Mouse (Mus musculus) MEL (cell line): ENCODE measurements at regions not wholly inside any gene's neighbourhood (a gene's known extent, or its start where the extent isn't known, plus 50 kb on each side); places are given as distances from the start of the nearest gene placed in this dataset.

ENCODE experiments used
- DNase-seq: peaks from one replicate; pipeline ENCODE4 v3.0.0; 2011; ENCODE audit warnings: low read depth, low spot score
- H3K27ac ChIP-seq: 2 replicates; pipeline ENCODE4 v1.5.1; 2012; ENCODE audit warnings: low read depth, mild to moderate bottlenecking, control low read depth, low read length, moderate library complexity; ENCODE audit not compliant: control insufficient read depth
- H3K27me3 ChIP-seq, 2 experiments: fragments of 150-350 bp in 1 of 2; sonication (generic) in 1 of 2; 2 replicates each; pipeline ENCODE4 v1.6.1; 2012; ENCODE audit warnings: low read length in 2 of 2, mild to moderate bottlenecking in 2 of 2, improper control_type of control experiment in 1 of 2, moderate library complexity in 1 of 2; ENCODE audit not compliant: insufficient read depth in 2 of 2, control insufficient read depth in 1 of 2
- H3K36me3 ChIP-seq, 2 experiments: 2 replicates each; pipeline ENCODE4 v1.6.1; 2012 to 2014; ENCODE audit warnings: low read length in 2 of 2, improper control_type of control experiment in 1 of 2, inconsistent platforms in 1 of 2, mild to moderate bottlenecking in 1 of 2; ENCODE audit not compliant: insufficient read depth in 2 of 2, control insufficient read depth in 1 of 2
- H3K4me1 ChIP-seq, 2 experiments: fragments of 150-350 bp in 1 of 2; sonication (generic) in 1 of 2; 2 replicates each; pipeline ENCODE4 v1.6.1; 2012; ENCODE audit warnings: low read length in 2 of 2, improper control_type of control experiment in 1 of 2, mild to moderate bottlenecking in 1 of 2; ENCODE audit not compliant: insufficient read depth in 2 of 2, control insufficient read depth in 1 of 2
- H3K4me3 ChIP-seq, 2 experiments: fragments of 150-350 bp in 1 of 2; sonication (generic) in 1 of 2; 2 replicates each; pipeline ENCODE4 v1.5.1; 2012; ENCODE audit warnings: low read depth in 2 of 2, low read length in 2 of 2, mild to moderate bottlenecking in 2 of 2, moderate library complexity in 2 of 2, control low read depth in 1 of 2, improper control_type of control experiment in 1 of 2; ENCODE audit not compliant: control insufficient read depth in 1 of 2, insufficient read depth in 1 of 2
- H3K79me2 ChIP-seq: 2 replicates; pipeline ENCODE4 v1.6.1; 2012; ENCODE audit warnings: mild to moderate bottlenecking, low read length, moderate library complexity; ENCODE audit not compliant: control insufficient read depth, poor library complexity, insufficient read depth
- H3K9ac ChIP-seq: 2 replicates; pipeline ENCODE4 v1.6.1; 2012; ENCODE audit warnings: low read depth, mild to moderate bottlenecking, control low read depth, low read length, moderate library complexity; ENCODE audit not compliant: control insufficient read depth, poor library complexity, severe bottlenecking
- H3K9me3 ChIP-seq: fragments of 150-350 bp; sonication (generic); replicated peaks from 2 replicates; pipeline ENCODE4 v1.6.1; 2012; ENCODE audit warnings: mild to moderate bottlenecking, low read length, improper control_type of control experiment, moderate library complexity; ENCODE audit not compliant: insufficient read depth
- BHLHE40 ChIP-seq: IDR thresholded peaks from 2 replicates; pipeline ENCODE4 v1.6.1; 2012; ENCODE audit warnings: low read depth, mild to moderate bottlenecking, inconsistent platforms, low read length, improper control_type of control experiment, borderline replicate concordance
- CHD2 ChIP-seq: IDR thresholded peaks from 2 replicates; pipeline ENCODE4 v1.6.1; 2011; ENCODE audit warnings: low read length, improper control_type of control experiment
- ELF1 ChIP-seq: IDR thresholded peaks from 2 replicates; pipeline ENCODE4 v1.6.1; 2014; ENCODE audit warnings: low read depth, mild to moderate bottlenecking, inconsistent platforms, low read length, improper control_type of control experiment, moderate library complexity
- EP300 ChIP-seq, 2 experiments: IDR thresholded peaks; 2 replicates each; pipeline ENCODE4 v1.6.1; 2011; ENCODE audit warnings: improper control_type of control experiment in 2 of 2, low read length in 2 of 2, low read depth in 1 of 2, mild to moderate bottlenecking in 1 of 2
- ETS1 ChIP-seq: IDR thresholded peaks from 2 replicates; pipeline ENCODE4 v1.6.1; 2012; ENCODE audit warnings: low read depth, mild to moderate bottlenecking, inconsistent platforms, low read length, improper control_type of control experiment, moderate library complexity
- HCFC1 ChIP-seq: IDR thresholded peaks from 2 replicates; pipeline ENCODE4 v1.6.1; 2012; ENCODE audit warnings: low read depth, mild to moderate bottlenecking, inconsistent platforms, low read length, improper control_type of control experiment, moderate library complexity
- KAT2A ChIP-seq: conservative IDR thresholded peaks from 2 replicates; pipeline ENCODE4 v1.6.1; 2012; ENCODE audit warnings: low read depth, low read length, improper control_type of control experiment, inconsistent platforms
- MAFK ChIP-seq: IDR thresholded peaks from 2 replicates; pipeline ENCODE4 v1.6.1; 2011; ENCODE audit warnings: low read depth, mild to moderate bottlenecking, low read length, improper control_type of control experiment, borderline replicate concordance
- MAX ChIP-seq: IDR thresholded peaks from 2 replicates; pipeline ENCODE4 v1.6.1; 2011; ENCODE audit warnings: low read length, improper control_type of control experiment
- MAZ ChIP-seq: IDR thresholded peaks from 2 replicates; pipeline ENCODE4 v1.6.1; 2012; ENCODE audit warnings: low read depth, mild to moderate bottlenecking, inconsistent platforms, low read length, improper control_type of control experiment
- MYC ChIP-seq: IDR thresholded peaks from 2 replicates; pipeline ENCODE4 v1.6.1; 2011; ENCODE audit warnings: low read depth, mild to moderate bottlenecking, low read length, improper control_type of control experiment, moderate library complexity
- NELFE ChIP-seq: IDR thresholded peaks from 2 replicates; pipeline ENCODE4 v1.6.1; 2011; ENCODE audit warnings: low read depth, low read length, improper control_type of control experiment
- POLR2A ChIP-seq, 2 experiments: IDR thresholded peaks; 2 replicates each; pipeline ENCODE4 v1.6.1; 2011 to 2012; ENCODE audit warnings: low read length in 2 of 2, mild to moderate bottlenecking in 2 of 2, control low read depth in 1 of 2, improper control_type of control experiment in 1 of 2, low read depth in 1 of 2, moderate library complexity in 1 of 2; ENCODE audit not compliant: control insufficient read depth in 1 of 2, insufficient read depth in 1 of 2, poor library complexity in 1 of 2
- POLR2AphosphoS5 ChIP-seq: IDR thresholded peaks from 2 replicates; pipeline ENCODE4 v1.6.1; 2012; ENCODE audit warnings: low read depth, borderline replicate concordance, mild to moderate bottlenecking, inconsistent platforms, low read length, moderate library complexity, mixed read lengths
- RAD21 ChIP-seq: IDR thresholded peaks from 2 replicates; pipeline ENCODE4 v1.6.1; 2011; ENCODE audit warnings: mild to moderate bottlenecking, low read depth, low read length, improper control_type of control experiment
- RCOR1 ChIP-seq: IDR thresholded peaks from 2 replicates; pipeline ENCODE4 v1.6.1; 2012; ENCODE audit warnings: low read depth, mild to moderate bottlenecking, inconsistent platforms, low read length, improper control_type of control experiment
- SIN3A ChIP-seq: IDR thresholded peaks from 2 replicates; pipeline ENCODE4 v1.6.1; 2012; ENCODE audit warnings: low read length, improper control_type of control experiment, inconsistent platforms
- SMC3 ChIP-seq: IDR thresholded peaks from 2 replicates; pipeline ENCODE4 v1.6.1; 2011; ENCODE audit warnings: low read depth, low read length, improper control_type of control experiment
- TAL1 ChIP-seq: IDR thresholded peaks from 2 replicates; pipeline ENCODE4 v1.6.1; 2012; ENCODE audit warnings: mild to moderate bottlenecking, inconsistent platforms, low read length, moderate library complexity, mixed read lengths
- UBTF ChIP-seq: IDR thresholded peaks from 2 replicates; pipeline ENCODE4 v1.6.1; 2012; ENCODE audit warnings: low read depth, mild to moderate bottlenecking, inconsistent platforms, low read length, improper control_type of control experiment, moderate library complexity, borderline replicate concordance; ENCODE audit not compliant: insufficient read depth
- USF2 ChIP-seq, 2 experiments: IDR thresholded peaks; 2 replicates each; pipeline ENCODE4 v1.6.1; 2011 to 2012; ENCODE audit warnings: improper control_type of control experiment in 2 of 2, low read length in 2 of 2, borderline replicate concordance in 1 of 2, inconsistent platforms in 1 of 2, low read depth in 1 of 2, mild to moderate bottlenecking in 1 of 2; ENCODE audit not compliant: insufficient read depth in 1 of 2
- ZC3H11A ChIP-seq: IDR thresholded peaks from 2 replicates; pipeline ENCODE4 v1.6.1; 2012; ENCODE audit warnings: low read depth, mild to moderate bottlenecking, inconsistent platforms, low read length, improper control_type of control experiment
- ZMIZ1 ChIP-seq: IDR thresholded peaks from 2 replicates; pipeline ENCODE4 v1.6.1; 2012; ENCODE audit warnings: low read depth, mild to moderate bottlenecking, inconsistent platforms, low read length, improper control_type of control experiment, moderate library complexity

DNA sequence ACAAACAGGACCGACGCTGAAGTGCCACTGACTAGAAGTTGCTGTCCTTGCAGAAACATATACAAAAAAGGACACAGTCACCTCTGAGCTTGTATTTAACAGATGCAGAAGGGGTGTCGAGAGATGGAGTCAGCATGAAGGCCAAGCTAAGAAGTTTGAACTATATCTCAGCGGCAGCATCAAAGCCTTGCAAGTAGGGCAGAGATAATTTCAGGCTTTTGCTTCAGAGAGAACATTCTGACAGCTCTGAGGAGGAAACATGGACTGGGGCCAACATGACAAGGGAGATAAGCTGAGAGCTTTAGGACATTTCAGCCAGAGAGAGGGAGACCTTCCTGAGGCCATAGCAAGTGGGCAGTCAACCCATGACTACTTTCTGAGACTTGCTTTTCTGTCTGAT, 856.7 kb downstream of the Epha4 start:
- Histone ChIP-seq H3K79me2 (no peaks in the 10 kb centered on the region), H3K4me3 (no peak overlapping the region), H3K9ac (no peak overlapping the region), H3K36me3 (no peaks in the 10 kb centered on the region), H3K4me1 (no peaks in the 10 kb centered on the region), H3K27me3 (no peaks in the 10 kb centered on the region), H3K9me3 (no peaks in the 10 kb centered on the region), H3K27ac (no peak overlapping the region)
- no peak for TF ChIP-seq MYC
- no peak for TF ChIP-seq HCFC1
- no peak for TF ChIP-seq MAZ
- TF ChIP-seq TAL1: no peak
- TF ChIP-seq RCOR1: no peak
- TF ChIP-seq ETS1: no peak
- no peak for TF ChIP-seq CHD2
- DNase-seq: no peak

DNA sequence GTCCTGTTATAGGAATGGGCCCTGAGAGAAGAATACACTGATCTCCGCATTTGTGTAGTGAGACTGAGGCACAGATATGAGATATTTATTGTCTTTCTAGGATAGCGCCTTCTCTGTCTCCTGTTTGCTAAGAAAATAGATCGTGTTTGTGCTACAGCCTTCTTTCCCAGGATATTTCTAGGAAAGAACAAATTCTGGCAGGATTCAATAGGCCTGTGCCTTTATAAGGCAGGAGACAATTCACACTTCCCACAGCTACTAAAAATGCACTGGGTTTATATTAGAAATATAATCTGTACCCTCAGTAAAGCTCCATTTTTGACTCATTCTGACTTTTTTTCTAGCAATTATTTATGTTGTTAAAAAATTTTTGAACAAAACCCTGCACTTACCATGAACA, 854.7 kb downstream of the Epha4 start:
- no peaks in the 10 kb centered on the region for H3K79me2 ChIP-seq
- TF ChIP-seq MAFK (no peak), SIN3A (no peak), POLR2AphosphoS5 (no peak), POLR2A (IDR thresholded peaks at IDR 0.05; ENCODE audit: control insufficient read depth in 1 of 2, insufficient read depth in 1 of 2, low read depth in 1 of 2, low read length in 2 of 2, poor library complexity in 1 of 2) (no peak), RAD21 (no peak), CHD2 (no peak), ELF1 (no peak), BHLHE40 (no peak), MYC (no peak), ZC3H11A (no peak), SMC3 (no peak), KAT2A (no peak), USF2 (IDR thresholded peaks at IDR 0.05; ENCODE audit: borderline replicate concordance in 1 of 2, insufficient read depth in 1 of 2, low read depth in 1 of 2, low read length in 2 of 2) (no peak), UBTF (no peak), MAX (no peak), TAL1 (no peak), EP300 (IDR thresholded peaks at IDR 0.05; ENCODE audit: low read depth in 1 of 2, low read length in 2 of 2) (no peak), ZMIZ1 (no peak), NELFE (no peak)
- no peaks in the 10 kb centered on the region for H3K4me1 ChIP-seq
- H3K9ac ChIP-seq: no peak overlapping the region
- H3K9me3 ChIP-seq: no peaks in the 10 kb centered on the region
- no peak overlapping the region for H3K27ac ChIP-seq
- H3K4me3 ChIP-seq: no peak overlapping the region
- H3K36me3 ChIP-seq: no peaks in the 10 kb centered on the region
- DNase-seq: no peak
- no peaks in the 10 kb centered on the region for H3K27me3 ChIP-seq
